Mouse (Mus musculus) CH12.LX (cell line): ENCODE measurements around the gene Glp2r. TPM values are rescaled to one million over a fixed set of nuclear protein-coding genes. Genes with fewer than 3 reads are reported as not detected.

Source experiments
- DNase-seq: peaks from one replicate; pipeline ENCODE4 v3.0.0-alpha.2; 2013; ENCODE audit errors: extremely low read depth
- H3K27ac ChIP-seq: 2 replicates; pipeline ENCODE4 v1.5.1; 2012; ENCODE audit warnings: low read depth, mild to moderate bottlenecking, control low read depth, moderate library complexity; ENCODE audit not compliant: insufficient read depth
- H3K27me3 ChIP-seq: replicated peaks from 2 replicates; pipeline ENCODE3; 2012; ENCODE audit warnings: inconsistent platforms
- H3K36me3 ChIP-seq, 2 experiments: replicated peaks in 1 of 2; 2 replicates each; pipeline versions ENCODE3 to v1.6.1; 2012; ENCODE audit warnings: inconsistent platforms in 1 of 2, low read length in 1 of 2, mild to moderate bottlenecking in 1 of 2, mixed read lengths in 1 of 2, moderate library complexity in 1 of 2; ENCODE audit not compliant: control insufficient read depth in 1 of 2, insufficient read depth in 1 of 2
- H3K4me1 ChIP-seq, 2 experiments: 2 replicates each; pipeline ENCODE4 v1.6.1; 2012; ENCODE audit warnings: inconsistent platforms in 1 of 2, moderate library complexity in 1 of 2; ENCODE audit not compliant: insufficient read depth in 2 of 2, control insufficient read depth in 1 of 2
- H3K4me2 ChIP-seq: 2 replicates; pipeline ENCODE4 v1.6.1; 2012; ENCODE audit warnings: low read depth, mild to moderate bottlenecking, control low read depth; ENCODE audit not compliant: poor library complexity, insufficient read depth, severe bottlenecking
- H3K4me3 ChIP-seq, 3 experiments: fragments of 150-350 bp in 1 of 3; sonication (generic) in 1 of 3; replicated peaks in 1 of 3; 2 replicates each; pipeline versions ENCODE3 to v1.5.1; 2011 to 2012; ENCODE audit warnings: low read depth in 2 of 3, low read length in 2 of 3, mild to moderate bottlenecking in 2 of 3, moderate library complexity in 2 of 3, control low read depth in 1 of 3, improper control_type of control experiment in 1 of 3, inconsistent platforms in 1 of 3, mixed read lengths in 1 of 3; ENCODE audit not compliant: poor library complexity in 1 of 3
- H3K79me2 ChIP-seq: replicated peaks from 2 replicates; pipeline ENCODE4 v1.6.1; 2012; ENCODE audit warnings: mild to moderate bottlenecking, moderate library complexity; ENCODE audit not compliant: control insufficient read depth, poor library complexity, insufficient read depth, severe bottlenecking; ENCODE audit errors: extremely low read depth
- H3K9ac ChIP-seq: 2 replicates; pipeline ENCODE4 v1.6.1; 2012; ENCODE audit warnings: low read depth, mild to moderate bottlenecking, control low read depth, moderate library complexity; ENCODE audit not compliant: insufficient read depth
- H3K9me3 ChIP-seq: replicated peaks from 2 replicates; pipeline ENCODE3; 2012; ENCODE audit warnings: low read length, inconsistent platforms, mixed read lengths
- BHLHE40 ChIP-seq: IDR thresholded peaks from 2 replicates; pipeline ENCODE4 v1.6.1; 2011; ENCODE audit warnings: mild to moderate bottlenecking, low read depth, low read length, improper control_type of control experiment
- CHD1 ChIP-seq: IDR thresholded peaks from 2 replicates; pipeline ENCODE4 v1.6.1; 2012; ENCODE audit warnings: low read depth, low read length, improper control_type of control experiment, inconsistent platforms
- CHD2 ChIP-seq: IDR thresholded peaks from 2 replicates; pipeline ENCODE4 v1.6.1; 2011; ENCODE audit warnings: low read length, improper control_type of control experiment
- CTCF ChIP-seq, 2 experiments: IDR thresholded peaks in 1 of 2; conservative IDR thresholded peaks in 1 of 2; 2 replicates each; pipeline ENCODE4 v1.5.1; 2011 to 2012; ENCODE audit warnings: low read depth in 2 of 2, low read length in 2 of 2, improper control_type of control experiment in 1 of 2, inconsistent platforms in 1 of 2, mild to moderate bottlenecking in 1 of 2, moderate library complexity in 1 of 2
- E2F4 ChIP-seq: IDR thresholded peaks from 2 replicates; pipeline ENCODE4 v1.6.1; 2011; ENCODE audit warnings: low read depth, low read length, improper control_type of control experiment; ENCODE audit not compliant: insufficient replicate concordance
- ELF1 ChIP-seq: IDR thresholded peaks from 2 replicates; pipeline ENCODE4 v1.6.1; 2014; ENCODE audit warnings: low read depth, mild to moderate bottlenecking, inconsistent platforms, low read length, improper control_type of control experiment
- ETS1 ChIP-seq: conservative IDR thresholded peaks from 2 replicates; pipeline ENCODE4 v1.6.1; 2012; ENCODE audit warnings: low read depth, mild to moderate bottlenecking, inconsistent platforms, low read length, improper control_type of control experiment, moderate library complexity
- GABPA ChIP-seq: IDR thresholded peaks from 2 replicates; pipeline ENCODE4 v1.6.1; 2012; ENCODE audit warnings: low read depth, low read length, improper control_type of control experiment, inconsistent platforms; ENCODE audit not compliant: insufficient replicate concordance
- IRF4 ChIP-seq: IDR thresholded peaks from 2 replicates; pipeline ENCODE4 v1.6.1; 2014; ENCODE audit warnings: low read depth, mild to moderate bottlenecking, inconsistent platforms, low read length, improper control_type of control experiment
- JUN ChIP-seq: IDR thresholded peaks from 2 replicates; pipeline ENCODE4 v1.6.1; 2011; ENCODE audit warnings: low read depth, mild to moderate bottlenecking, low read length, improper control_type of control experiment, moderate library complexity; ENCODE audit not compliant: insufficient read depth
- JUND ChIP-seq: conservative IDR thresholded peaks from 2 replicates; pipeline ENCODE4 v1.6.1; 2011; ENCODE audit warnings: low read depth, low read length, improper control_type of control experiment
- KAT2A ChIP-seq: IDR thresholded peaks from 2 replicates; pipeline ENCODE4 v1.6.1; 2012; ENCODE audit warnings: low read length, improper control_type of control experiment, inconsistent platforms; ENCODE audit not compliant: insufficient replicate concordance
- MAX ChIP-seq: IDR thresholded peaks from 2 replicates; pipeline ENCODE4 v1.6.1; 2011; ENCODE audit warnings: low read length, improper control_type of control experiment
- MAZ ChIP-seq: IDR thresholded peaks from 2 replicates; pipeline ENCODE4 v1.6.1; 2012; ENCODE audit warnings: low read depth, mild to moderate bottlenecking, inconsistent platforms, low read length, improper control_type of control experiment, moderate library complexity
- MYC ChIP-seq: IDR thresholded peaks from 2 replicates; pipeline ENCODE4 v1.6.1; 2011; ENCODE audit warnings: low read depth, mild to moderate bottlenecking, improper control_type of control experiment, low read length
- NELFE ChIP-seq: IDR thresholded peaks from 2 replicates; pipeline ENCODE4 v1.6.1; 2011; ENCODE audit warnings: low read depth, low read length, improper control_type of control experiment
- SIN3A ChIP-seq: IDR thresholded peaks from 2 replicates; pipeline ENCODE4 v1.6.1; 2012; ENCODE audit warnings: low read length, improper control_type of control experiment, inconsistent platforms
- SMC3 ChIP-seq: IDR thresholded peaks from 2 replicates; pipeline ENCODE4 v1.6.1; 2011; ENCODE audit warnings: low read depth, low read length, improper control_type of control experiment
- TCF12 ChIP-seq: IDR thresholded peaks from 2 replicates; pipeline ENCODE4 v1.6.1; 2014; ENCODE audit warnings: low read depth, mild to moderate bottlenecking, inconsistent platforms, low read length, improper control_type of control experiment
- UBTF ChIP-seq: IDR thresholded peaks from 2 replicates; pipeline ENCODE4 v1.6.1; 2012; ENCODE audit warnings: low read depth, mild to moderate bottlenecking, inconsistent platforms, low read length, improper control_type of control experiment, moderate library complexity
- USF1 ChIP-seq: IDR thresholded peaks from 2 replicates; pipeline ENCODE4 v1.6.1; 2014; ENCODE audit warnings: low read depth, mild to moderate bottlenecking, inconsistent platforms, low read length, improper control_type of control experiment
- USF2 ChIP-seq: conservative IDR thresholded peaks from 2 replicates; pipeline ENCODE4 v1.6.1; 2011; ENCODE audit warnings: low read depth, low read length, improper control_type of control experiment
- ZKSCAN1 ChIP-seq: IDR thresholded peaks from 2 replicates; pipeline ENCODE4 v1.6.1; 2012; ENCODE audit warnings: low read depth, inconsistent platforms, low read length, improper control_type of control experiment, borderline replicate concordance
- ZNF384 ChIP-seq: IDR thresholded peaks from 2 replicates; pipeline ENCODE4 v1.6.1; 2012; ENCODE audit warnings: low read depth, low read length, improper control_type of control experiment, inconsistent platforms
- dilution Hi-C: fragments of 300-500 bp; cut with MboI; formaldehyde crosslinking; loops from 2 replicates; pipeline ENCODE4 v1.14.3; 2020; ENCODE audit warnings: low sequenced_read_pairs; ENCODE audit not compliant: extremely low pct_unique_long_range_greater_than_20kb, extremely low pct_ligation_motif_present
- in situ Hi-C: fragments of 300-500 bp; cut with MboI; formaldehyde crosslinking; loops from 3 replicates; pipeline ENCODE4 v1.14.3; 2019; ENCODE audit warnings: low sequenced_read_pairs, low pct_ligation_motif_present, low pct_unique_long_range_greater_than_20kb, mixed read lengths
- polyA plus RNA-seq: library from polyadenylated mRNA; unstranded; fragments of >175 nt; gene quantifications from 2 replicates; pipeline ENCODE4 v1.2.1, GENCODE M21; 2012; ENCODE audit warnings: low read depth; ENCODE audit not compliant: insufficient read length
- total RNA-seq, 2 experiments: library from RNA; depleted of rRNA; stranded (reverse); fragments of 300-350 nt in 1 of 2; fragments of >200 nt in 1 of 2; gene quantifications; 2 replicates each; pipeline ENCODE4 v1.2.3; 2012 to 2014

The Glp2r gene
- total and polyA plus RNA-seq, 3 experiments, result 0.04 to 0.09 (median 0.07) TPM

- in situ Hi-C loops, result no loop called here
- H3K27me3 ChIP-seq, result no peaks in the 10 kb centered on the region
- no peak overlapping the region for H3K9ac ChIP-seq
- no peaks in the 10 kb centered on the region for H3K79me2 ChIP-seq
- dilution Hi-C loops, result no loop called here
- no peak overlapping the region for H3K4me2 ChIP-seq
- peaks cover 0 to 2% of the 10 kb centered on the region in 2 experiments for H3K36me3 ChIP-seq
- H3K27ac ChIP-seq, result no peak overlapping the region
- H3K9me3 ChIP-seq, result peaks cover 21% of the 10 kb centered on the region
- DNase-seq, result no peak
- H3K4me3 ChIP-seq, result no peak overlapping the region
- peaks cover 7 to 41% of the 10 kb centered on the region in 2 experiments for H3K4me1 ChIP-seq
- TF ChIP-seq IRF4 (no peak), SIN3A (no peak), ELF1 (no peak), SMC3 (no peak), KAT2A (no peak), CTCF (conservative IDR thresholded peaks at IDR 0.05 in 1 of 2, IDR thresholded peaks at IDR 0.05 in 1 of 2; ENCODE audit: low read depth in 2 of 2, low read length in 2 of 2) (no peak), JUN (no peak), MAZ (no peak), USF2 (no peak)
- TF ChIP-seq, all 38 proteins: peak for 0
Observed at GRCm38 (mm10) chr11:67728726-67729125, 42.2 kb downstream of the Glp2r start.

GRCm38 (mm10) chr11:67727095-67727494, 43.9 kb downstream of the Glp2r start:
- no peak overlapping the region for H3K4me2 ChIP-seq
- no peak for DNase-seq
- H3K4me1 ChIP-seq, result peaks cover 14 to 54% of the 10 kb centered on the region in 2 experiments
- no peaks in the 10 kb centered on the region for H3K27me3 ChIP-seq
- H3K27ac ChIP-seq, result no peak overlapping the region
- H3K9me3 ChIP-seq, result peaks cover 11% of the 10 kb centered on the region
- H3K9ac ChIP-seq, result no peak overlapping the region
- H3K79me2 ChIP-seq, result no peaks in the 10 kb centered on the region
- no peaks in the 10 kb centered on the region for H3K36me3 ChIP-seq
- TF ChIP-seq CTCF (conservative IDR thresholded peaks at IDR 0.05 in 1 of 2, IDR thresholded peaks at IDR 0.05 in 1 of 2; ENCODE audit: low read depth in 2 of 2, low read length in 2 of 2), result no peak
- TF ChIP-seq TCF12, result no peak
- no peak for TF ChIP-seq CHD1
- no peak for TF ChIP-seq CHD2
- TF ChIP-seq JUN, result no peak
- in situ Hi-C loops, result no loop called here
- H3K4me3 ChIP-seq, result no peak overlapping the region
- dilution Hi-C loops, result no loop called here

GRCm38 (mm10) chr11:67723231-67724013, 47.5 kb downstream of the Glp2r start:
- Histone ChIP-seq H3K4me2 (peak overlapping the region; percentile 23), H3K79me2 (no peaks in the 10 kb centered on the region), H3K27ac (0 out of 2 replicates have a peak overlapping the region, but pooled peaks have one; percentile 2), H3K9me3 (peaks cover 7% of the 10 kb centered on the region), H3K36me3 (no peaks in the 10 kb centered on the region), H3K4me3 (no peak overlapping the region), H3K4me1 (peaks cover 23 to 62% of the 10 kb centered on the region in 2 experiments), H3K9ac (0 out of 2 replicates have a peak overlapping the region, but pooled peaks have one; percentile 5), H3K27me3 (no peaks in the 10 kb centered on the region)
- peak; percentile 93 for DNase-seq
- in situ Hi-C loops (no loop called here), dilution Hi-C loops (no loop called here)
- TF ChIP-seq GABPA (no peak), IRF4 (peak; percentile 72), MAX (peak; percentile 94), JUND (no peak; the same call in 1 of the 2 replicates), MYC (peak; percentile 88), USF1 (peak; percentile 87), JUN (no peak), NELFE (no peak), CHD1 (peak; percentile 74; the same call in 1 of the 2 replicates), TCF12 (peak; percentile 71), E2F4 (no peak), UBTF (no peak), ZNF384 (peak; percentile 66), BHLHE40 (peak; percentile 64), ZKSCAN1 (no peak), ETS1 (peak; percentile 76)
